Mouse (Mus musculus): ENCODE data around the gene Plcb2. TPM values are rescaled to one million over a fixed set of nuclear protein-coding genes. Genes with fewer than 3 reads are reported as not detected.

Gene Plcb2
- 1.0 and 2.2 TPM in 2 replicates for polyA plus RNA-seq (2015; fragmentation: Nextera tagmentation; extraction: Ambion mirVana)

DNA sequence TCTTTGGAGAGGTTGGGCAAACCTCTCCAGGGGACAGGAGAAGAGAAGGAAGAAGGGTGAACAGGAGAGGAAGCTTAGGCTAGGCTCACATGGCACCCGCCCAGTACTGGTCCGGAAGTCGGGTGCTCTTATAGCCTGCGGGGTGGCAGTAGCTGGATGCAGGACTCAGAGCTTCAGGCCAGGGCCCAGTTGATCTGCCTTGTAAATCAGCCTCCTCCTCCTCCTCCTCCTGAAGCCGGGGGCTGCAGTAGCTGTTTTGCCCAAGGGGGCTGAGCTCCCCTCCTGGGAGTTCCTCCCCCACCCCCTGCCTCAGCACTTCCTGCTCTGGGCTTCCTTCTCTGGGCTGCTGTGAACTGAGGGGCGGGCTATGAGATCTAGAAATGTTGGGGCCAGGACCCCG lies at the start of gene Plcb2:
Gene Plcb2, minus strand, starts transcription at position 102 of the 400 bp plus-strand sequence.
- peaks cover 25% of the 10 kb centered on the region; the same call in 1 of the 2 replicates for H3K27me3 ChIP-seq (replicated peaks)
- H3K27ac ChIP-seq (replicated peaks), result no peak within 1 kb of the TSS
- H3K9me3 ChIP-seq (replicated peaks), result no peaks in the 10 kb centered on the region
- no peak within 1 kb of the TSS for H3K9ac ChIP-seq (replicated peaks)
- no peak within 1 kb of the TSS for H3K4me2 ChIP-seq
- H3K4me1 ChIP-seq, result peaks cover 10% of the 10 kb centered on the region; the same call in 1 of the 2 replicates
- no peaks in the 10 kb centered on the region for H3K36me3 ChIP-seq
- WGBS, result 16% methylated on average over 7 of the region's 7 CpGs
- ATAC-seq (ENCODE audit: low FRiP score), result no peak
- no peak within 1 kb of the TSS for H3K4me3 ChIP-seq (replicated peaks)

GRCm38 (mm10) chr2:118776295-118776694 lies 48.1 kb upstream of the Plcb2 start:
- Histone ChIP-seq H3K27me3 (replicated peaks) (no peaks in the 10 kb centered on the region), H3K4me1 (peaks cover 28% of the 10 kb centered on the region), H3K4me2 (no peak overlapping the region), H3K9ac (replicated peaks) (no peak overlapping the region; the same call in 1 of the 2 replicates), H3K9me3 (replicated peaks) (no peaks in the 10 kb centered on the region), H3K4me3 (replicated peaks) (no peak overlapping the region), H3K27ac (replicated peaks) (no peak overlapping the region), H3K36me3 (no peaks in the 10 kb centered on the region)
- 79% methylated on average over 2 of the region's 2 CpGs for WGBS
- no peak for ATAC-seq (ENCODE audit: low FRiP score)

GRCm38 (mm10) chr2:118775846-118776245 lies 47.6 kb upstream of the Plcb2 start:
- Histone ChIP-seq H3K36me3 (no peaks in the 10 kb centered on the region), H3K9me3 (replicated peaks) (no peaks in the 10 kb centered on the region), H3K4me1 (peaks cover 24% of the 10 kb centered on the region), H3K27me3 (replicated peaks) (no peaks in the 10 kb centered on the region), H3K27ac (replicated peaks) (no peak overlapping the region), H3K9ac (replicated peaks) (no peak overlapping the region; the same call in 1 of the 2 replicates), H3K4me2 (no peak overlapping the region), H3K4me3 (replicated peaks) (no peak overlapping the region)
- ATAC-seq (ENCODE audit: low FRiP score), result no peak
- 55% methylated on average over 4 of the region's 4 CpGs for WGBS

DNA sequence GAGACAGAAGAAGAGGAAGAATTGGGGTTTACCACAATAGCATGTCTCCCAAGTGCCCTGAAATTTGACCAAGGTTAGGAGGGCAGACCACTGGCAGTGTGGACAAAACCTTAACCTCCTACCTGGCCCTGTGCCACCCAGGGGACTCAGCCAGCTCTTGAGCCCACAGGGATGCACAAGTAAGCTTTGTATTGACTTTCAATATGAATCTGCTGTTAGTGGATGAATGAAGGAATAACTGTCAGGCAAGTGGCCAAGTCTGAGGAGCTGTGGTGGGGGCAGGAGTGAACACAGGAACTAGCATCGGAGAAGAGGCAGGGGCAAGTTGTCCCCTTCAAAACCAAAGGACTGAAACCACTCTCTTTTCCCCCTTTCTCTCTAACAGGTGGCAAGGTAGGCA lies 47.2 kb upstream of the Plcb2 start:
- H3K4me1 ChIP-seq, result peaks cover 20% of the 10 kb centered on the region
- no peak overlapping the region for H3K27ac ChIP-seq (replicated peaks)
- no peaks in the 10 kb centered on the region for H3K27me3 ChIP-seq (replicated peaks)
- no peak overlapping the region for H3K9ac ChIP-seq (replicated peaks)
- ATAC-seq (ENCODE audit: low FRiP score), result no peak
- no peaks in the 10 kb centered on the region for H3K9me3 ChIP-seq (replicated peaks)
- no peak overlapping the region for H3K4me3 ChIP-seq (replicated peaks)
- H3K36me3 ChIP-seq, result no peaks in the 10 kb centered on the region
- WGBS, result 75% methylated on average over 1 of the region's 1 CpGs
- H3K4me2 ChIP-seq, result no peak overlapping the region

DNA sequence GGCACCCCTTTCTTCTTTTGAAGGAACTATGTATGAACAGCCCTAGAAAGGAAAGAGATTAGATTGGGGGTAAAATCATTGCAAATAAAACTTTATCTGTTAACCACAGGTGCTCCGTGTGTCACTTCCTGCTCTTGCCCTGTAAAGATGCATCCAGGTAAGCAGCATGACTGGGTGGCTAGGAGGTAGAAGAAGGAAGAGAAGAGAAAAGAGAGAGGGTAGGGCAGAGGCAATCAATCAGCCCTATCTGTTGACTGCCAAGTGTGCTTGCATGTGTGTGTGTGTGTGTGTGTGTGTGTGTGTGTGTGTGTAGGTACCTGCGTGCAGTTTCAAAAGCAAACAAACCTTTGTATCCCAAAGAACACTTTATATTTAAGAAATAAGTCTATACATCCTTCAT lies 46.3 kb upstream of the Plcb2 start:
- no peak overlapping the region for H3K9ac ChIP-seq (replicated peaks)
- H3K27me3 ChIP-seq (replicated peaks), result no peaks in the 10 kb centered on the region
- H3K4me2 ChIP-seq, result no peak overlapping the region
- WGBS, result 90% methylated on average over 2 of the region's 2 CpGs
- peaks cover 12% of the 10 kb centered on the region for H3K4me1 ChIP-seq
- H3K4me3 ChIP-seq (replicated peaks), result no peak overlapping the region
- H3K27ac ChIP-seq (replicated peaks), result no peak overlapping the region
- ATAC-seq (ENCODE audit: low FRiP score), result no peak
- no peaks in the 10 kb centered on the region for H3K36me3 ChIP-seq
- H3K9me3 ChIP-seq (replicated peaks), result no peaks in the 10 kb centered on the region

GRCm38 (mm10) chr2:118772158-118772874 lies 44.1 kb upstream of the Plcb2 start, which contains the start of gene Phgr1:
TSS of gene Phgr1 (plus strand) at chr2:118772769.
- Histone ChIP-seq H3K27ac (replicated peaks) (no peak within 1 kb of the TSS), H3K4me1 (peaks cover 6% of the 10 kb centered on the region; the same call in 1 of the 2 replicates), H3K4me2 (no peak within 1 kb of the TSS), H3K27me3 (replicated peaks) (no peaks in the 10 kb centered on the region), H3K9ac (replicated peaks) (no peak within 1 kb of the TSS), H3K9me3 (replicated peaks) (no peaks in the 10 kb centered on the region), H3K4me3 (replicated peaks) (no peak within 1 kb of the TSS), H3K36me3 (no peaks in the 10 kb centered on the region)
- 79% methylated on average over 6 of the region's 6 CpGs for WGBS
- ATAC-seq (ENCODE audit: low FRiP score), result no peak

DNA sequence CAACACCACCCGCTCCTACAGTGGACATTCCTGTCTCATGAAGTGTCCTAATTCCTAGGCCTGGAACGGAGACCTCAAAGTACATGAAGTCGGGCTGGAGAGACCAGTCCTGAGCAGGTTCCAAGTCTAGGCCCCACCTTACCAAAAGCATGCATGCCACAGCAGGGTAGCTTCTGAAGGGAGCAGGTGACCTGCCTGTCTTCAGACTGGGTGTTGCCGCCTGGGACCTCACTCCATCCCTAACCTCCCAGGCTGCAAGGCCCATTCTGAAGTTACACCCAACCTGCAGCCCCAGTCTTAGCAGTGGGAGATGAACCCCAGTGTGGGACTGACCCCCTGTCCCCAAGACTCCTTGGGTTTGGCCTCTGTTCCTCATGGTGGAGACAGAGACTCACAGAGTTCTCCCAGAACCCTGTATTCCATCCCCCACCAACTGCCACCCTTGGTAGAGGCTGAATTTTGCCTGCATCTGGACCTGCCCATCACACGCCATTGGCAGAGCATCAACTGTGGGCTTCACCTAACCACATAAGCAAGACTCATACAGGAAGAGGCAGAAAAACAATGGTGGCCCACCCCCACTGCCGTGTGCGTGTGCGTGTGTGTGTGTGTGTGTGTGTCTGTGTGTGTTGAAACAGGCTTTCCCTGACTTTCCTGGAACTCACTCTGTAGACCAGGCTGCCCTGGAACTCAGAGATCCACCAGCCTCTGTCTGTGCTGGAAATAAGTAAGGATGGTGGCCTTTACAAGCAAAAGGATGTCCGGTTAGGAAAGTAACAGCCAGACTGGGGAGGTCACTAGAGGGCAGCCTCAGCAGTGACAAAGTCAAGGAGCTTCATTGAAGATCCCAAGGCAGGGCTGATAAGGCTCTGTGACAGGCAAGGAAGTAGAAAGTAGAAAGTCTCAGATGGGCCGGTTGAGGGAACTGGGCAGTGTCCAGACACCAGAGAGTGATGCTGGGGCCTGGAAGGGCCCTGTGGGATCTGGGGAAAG lies 38.1 kb upstream of the Plcb2 start:
- no peak for ATAC-seq (ENCODE audit: low FRiP score)
- Histone ChIP-seq H3K9me3 (replicated peaks) (no peaks in the 10 kb centered on the region), H3K4me1 (peaks cover 28% of the 10 kb centered on the region), H3K4me2 (no peak overlapping the region), H3K27ac (replicated peaks) (no peak overlapping the region), H3K9ac (replicated peaks) (no peak overlapping the region), H3K27me3 (replicated peaks) (no peaks in the 10 kb centered on the region), H3K36me3 (no peaks in the 10 kb centered on the region), H3K4me3 (replicated peaks) (no peak overlapping the region)
- WGBS, result 81% methylated on average over 10 of the region's 10 CpGs

GRCm38 (mm10) chr2:118764875-118765274 lies 36.6 kb upstream of the Plcb2 start:
- H3K4me2 ChIP-seq, result no peak overlapping the region
- no peak overlapping the region for H3K27ac ChIP-seq (replicated peaks)
- ATAC-seq (ENCODE audit: low FRiP score), result no peak
- H3K4me1 ChIP-seq, result peaks cover 41% of the 10 kb centered on the region
- no peaks in the 10 kb centered on the region for H3K9me3 ChIP-seq (replicated peaks)
- H3K9ac ChIP-seq (replicated peaks), result no peak overlapping the region
- H3K36me3 ChIP-seq, result no peaks in the 10 kb centered on the region
- no peaks in the 10 kb centered on the region; the same call in 1 of the 2 replicates for H3K27me3 ChIP-seq (replicated peaks)
- 92% methylated on average over 5 of the region's 5 CpGs for WGBS
- no peak overlapping the region for H3K4me3 ChIP-seq (replicated peaks)

GRCm38 (mm10) chr2:118764094-118764831 lies 36.0 kb upstream of the Plcb2 start:
- WGBS, result 23% methylated on average over 11 of the region's 11 CpGs
- no peaks in the 10 kb centered on the region for H3K9me3 ChIP-seq (replicated peaks)
- peak overlapping the region; percentile 15; the same call in 1 of the 2 replicates for H3K4me2 ChIP-seq
- no peaks in the 10 kb centered on the region for H3K36me3 ChIP-seq
- no peak overlapping the region for H3K9ac ChIP-seq (replicated peaks)
- no peak overlapping the region for H3K4me3 ChIP-seq (replicated peaks)
- H3K4me1 ChIP-seq, result peaks cover 41% of the 10 kb centered on the region
- H3K27ac ChIP-seq (replicated peaks), result peak overlapping the region; percentile 37; the same call in 1 of the 2 replicates
- no peak for ATAC-seq (ENCODE audit: low FRiP score)
- H3K27me3 ChIP-seq (replicated peaks), result no peaks in the 10 kb centered on the region; the same call in 1 of the 2 replicates

DNA sequence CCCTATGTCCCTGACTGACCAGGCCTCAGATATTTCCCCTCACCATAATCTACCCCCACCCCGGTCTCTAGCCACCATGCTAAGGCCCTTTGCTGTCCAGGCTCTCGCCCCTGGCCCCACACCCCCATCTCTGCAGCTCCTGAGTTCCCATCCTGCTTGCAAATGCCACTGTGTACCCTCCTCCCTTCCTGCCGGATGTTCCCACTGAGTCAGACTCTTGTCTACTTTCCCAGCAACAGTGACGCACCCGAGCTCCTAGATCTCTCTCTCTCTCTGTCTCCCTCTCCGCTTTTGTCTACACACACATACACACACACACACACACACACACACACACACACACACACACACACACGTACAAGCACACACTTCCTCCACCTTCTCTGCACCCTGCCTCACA lies 35.2 kb upstream of the Plcb2 start:
- no peak for ATAC-seq (ENCODE audit: low FRiP score)
- H3K36me3 ChIP-seq, result no peaks in the 10 kb centered on the region
- H3K4me3 ChIP-seq (replicated peaks), result no peak overlapping the region
- no peaks in the 10 kb centered on the region for H3K9me3 ChIP-seq (replicated peaks)
- peaks cover 41% of the 10 kb centered on the region for H3K4me1 ChIP-seq
- WGBS, result 55% methylated on average over 7 of the region's 7 CpGs
- H3K4me2 ChIP-seq, result no peak overlapping the region
- H3K27ac ChIP-seq (replicated peaks), result 0 out of 2 replicates have a peak overlapping the region, but pooled peaks have one; percentile 84
- H3K9ac ChIP-seq (replicated peaks), result no peak overlapping the region
- no peaks in the 10 kb centered on the region; the same call in 1 of the 2 replicates for H3K27me3 ChIP-seq (replicated peaks)

GRCm38 (mm10) chr2:118762784-118763148 lies 34.5 kb upstream of the Plcb2 start:
- Histone ChIP-seq H3K4me3 (replicated peaks) (no peak overlapping the region), H3K4me1 (peaks cover 41% of the 10 kb centered on the region), H3K9me3 (replicated peaks) (no peaks in the 10 kb centered on the region), H3K27ac (replicated peaks) (peak overlapping the region; percentile 84), H3K9ac (replicated peaks) (0 out of 2 replicates have a peak overlapping the region, but pooled peaks have one; percentile 36), H3K36me3 (no peaks in the 10 kb centered on the region), H3K27me3 (replicated peaks) (no peaks in the 10 kb centered on the region; the same call in 1 of the 2 replicates), H3K4me2 (peak overlapping the region; percentile 46)
- 14% methylated on average over 10 of the region's 10 CpGs for WGBS
- ATAC-seq (ENCODE audit: low FRiP score), result no peak
